Mouse (Mus musculus) lung, postnatal 0 days (tissue): Measurements from ENCODE around the gene Fbrsl1. TPM values are rescaled to one million over a fixed set of nuclear protein-coding genes. Genes with fewer than 3 reads are reported as not detected.

Experiments
- ATAC-seq: fragments of 200-750 bp; cut with Nextera tagmentation; 2 replicates; pipeline ENCODE4 v1.8.0; 2017; ENCODE audit warnings: moderate library complexity
- DNase-seq: peaks from one replicate; pipeline ENCODE4 v3.0.0-alpha.2; 2016; ENCODE audit warnings: low spot score
- H3K27ac ChIP-seq: fragments of 300-500 bp; sonication (generic); 2 replicates; pipeline ENCODE4 v1.5.1; 2014; ENCODE audit warnings: antibody characterized with exemption, mild to moderate bottlenecking, low read length, mixed read lengths
- H3K27me3 ChIP-seq: fragments of 300-500 bp; sonication (generic); replicated peaks from 2 replicates; pipeline ENCODE4 v1.6.1; 2014; ENCODE audit warnings: low read length, mixed read lengths; ENCODE audit not compliant: insufficient read depth
- H3K36me3 ChIP-seq: fragments of 300-500 bp; sonication (generic); 2 replicates; pipeline ENCODE4 v1.6.1; 2014; ENCODE audit warnings: low read length, mixed read lengths; ENCODE audit not compliant: insufficient read depth
- H3K4me1 ChIP-seq: fragments of 300-500 bp; sonication (generic); 2 replicates; pipeline ENCODE4 v1.6.1; 2014; ENCODE audit warnings: antibody characterized with exemption, low read depth, low read length, mixed read lengths; ENCODE audit not compliant: insufficient read depth
- H3K4me2 ChIP-seq: fragments of 300-500 bp; sonication (generic); replicated peaks from 2 replicates; pipeline ENCODE4 v1.6.1; 2014; ENCODE audit warnings: low read depth, mild to moderate bottlenecking, low read length, moderate library complexity, mixed read lengths
- H3K4me3 ChIP-seq: fragments of 300-500 bp; sonication (generic); 2 replicates; pipeline ENCODE4 v1.5.1; 2014; ENCODE audit warnings: low read depth, low read length
- H3K9ac ChIP-seq: fragments of 300-500 bp; sonication (generic); replicated peaks from 2 replicates; pipeline ENCODE4 v1.6.1; 2014; ENCODE audit warnings: low read depth, mild to moderate bottlenecking
- H3K9me3 ChIP-seq: fragments of 300-500 bp; sonication (generic); 2 replicates; pipeline ENCODE4 v1.6.1; 2016; ENCODE audit warnings: low read length, mixed read lengths
- CTCF ChIP-seq: IDR thresholded peaks from 2 replicates; pipeline ENCODE4 v1.5.1; 2016; ENCODE audit warnings: antibody characterized with exemption, mild to moderate bottlenecking
- EP300 ChIP-seq: IDR thresholded peaks from 2 replicates; pipeline ENCODE4 v1.6.1; 2016; ENCODE audit warnings: antibody characterized with exemption, mild to moderate bottlenecking, control low read depth
- whole genome bisulfite sequencing: fragments of 180-500 bp; shearing (Covaris S2); extraction: QIAGEN DNeasy Blood & Tissue Kit; methylation state at CpG from one replicate; pipeline ENCODE4 v1.1.7; 2014; 5-methylcytosine and 5-hydroxymethylcytosine counted together
- polyA plus RNA-seq: library from polyadenylated mRNA; unstranded; fragments of >200 nt; fragmentation: Nextera tagmentation; extraction: Ambion mirVana; gene quantifications from 2 replicates; pipeline ENCODE4 v1.2.1, GENCODE M21; 2015

Fbrsl1 gene
- polyA plus RNA-seq, 1 experiment from 2014 or later, result 10.4 TPM

DNA sequence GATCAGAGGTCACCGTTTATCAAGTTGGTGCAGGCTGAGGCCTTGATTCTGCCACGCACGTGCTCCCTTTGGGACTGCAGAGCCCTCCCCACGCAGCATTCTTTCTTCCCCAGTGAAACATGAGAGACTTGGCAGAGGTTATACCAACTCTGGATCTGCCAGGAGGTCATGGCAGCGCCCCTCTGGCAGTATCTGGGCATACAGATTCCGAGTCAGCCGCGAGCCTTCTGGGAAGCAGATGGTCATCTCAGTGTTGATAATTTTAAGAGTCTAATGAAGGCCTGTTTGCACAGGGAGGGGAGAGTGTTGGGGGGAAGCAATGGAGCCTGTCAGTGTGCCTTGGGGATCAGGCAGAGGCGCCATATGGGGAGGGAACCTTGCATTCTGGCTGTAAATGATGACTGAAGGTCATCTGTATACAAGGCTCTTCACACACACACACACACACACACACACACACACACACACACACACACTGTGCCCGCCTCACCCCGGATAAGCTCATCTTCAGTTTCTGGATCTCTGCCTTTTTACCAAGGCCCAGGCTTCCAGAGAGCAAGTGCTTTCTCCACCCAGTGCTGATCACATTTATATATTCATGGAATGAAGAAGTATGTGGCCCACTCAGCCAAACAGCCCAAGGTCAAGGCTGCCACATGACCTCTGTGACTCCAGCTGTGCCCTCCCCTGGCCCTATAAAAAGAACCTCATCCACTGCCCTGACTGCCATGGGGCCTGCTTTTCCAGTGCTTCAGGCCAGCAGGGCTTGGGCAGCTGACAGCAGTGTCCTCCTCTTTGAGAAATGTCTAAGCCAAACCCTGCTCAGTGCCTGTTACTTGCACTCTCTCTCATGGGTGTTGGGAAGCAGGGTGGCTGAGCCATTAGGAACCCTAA is 18.5 kb upstream of the Fbrsl1 start:
- Histone ChIP-seq H3K9ac (no peak overlapping the region), H3K9me3 (no peaks in the 10 kb centered on the region), H3K27me3 (no peaks in the 10 kb centered on the region), H3K36me3 (no peaks in the 10 kb centered on the region), H3K4me2 (no peak overlapping the region), H3K27ac (no peak overlapping the region), H3K4me3 (no peak overlapping the region), H3K4me1 (no peaks in the 10 kb centered on the region)
- no peak for DNase-seq
- no peak for ATAC-seq
- TF ChIP-seq EP300, result no peak
- no peak for TF ChIP-seq CTCF
- WGBS, result 53% methylated on average over 11 of the region's 11 CpGs

DNA sequence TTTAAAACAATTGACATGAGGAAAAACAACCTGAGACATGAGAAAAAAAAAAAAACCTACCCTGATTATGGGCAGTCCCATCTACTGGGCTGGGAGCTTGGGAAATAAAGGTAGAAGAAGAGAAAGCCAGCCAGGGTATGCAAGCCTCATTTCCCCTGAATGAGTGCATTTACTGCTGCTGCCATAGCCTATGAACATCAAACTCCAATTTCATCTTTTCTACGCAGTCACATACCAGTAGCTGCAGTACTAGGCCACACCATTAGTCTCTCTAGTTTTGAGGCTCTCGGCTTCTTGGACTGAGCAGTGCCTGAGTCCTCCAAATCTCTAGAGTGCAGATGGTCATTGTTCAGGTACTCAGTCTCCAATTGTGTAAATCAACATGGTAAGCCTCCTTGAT is 14.3 kb upstream of the Fbrsl1 start:
- DNase-seq, result no peak
- no peak overlapping the region for H3K27ac ChIP-seq
- no peaks in the 10 kb centered on the region for H3K4me1 ChIP-seq
- no peak overlapping the region for H3K4me3 ChIP-seq
- WGBS, result 86% methylated on average over 2 of the region's 2 CpGs
- no peaks in the 10 kb centered on the region for H3K9me3 ChIP-seq
- no peak overlapping the region for H3K4me2 ChIP-seq
- H3K27me3 ChIP-seq, result no peaks in the 10 kb centered on the region
- H3K36me3 ChIP-seq, result no peaks in the 10 kb centered on the region
- H3K9ac ChIP-seq, result no peak overlapping the region
- no peak for ATAC-seq
- TF ChIP-seq CTCF, result no peak
- no peak for TF ChIP-seq EP300

DNA sequence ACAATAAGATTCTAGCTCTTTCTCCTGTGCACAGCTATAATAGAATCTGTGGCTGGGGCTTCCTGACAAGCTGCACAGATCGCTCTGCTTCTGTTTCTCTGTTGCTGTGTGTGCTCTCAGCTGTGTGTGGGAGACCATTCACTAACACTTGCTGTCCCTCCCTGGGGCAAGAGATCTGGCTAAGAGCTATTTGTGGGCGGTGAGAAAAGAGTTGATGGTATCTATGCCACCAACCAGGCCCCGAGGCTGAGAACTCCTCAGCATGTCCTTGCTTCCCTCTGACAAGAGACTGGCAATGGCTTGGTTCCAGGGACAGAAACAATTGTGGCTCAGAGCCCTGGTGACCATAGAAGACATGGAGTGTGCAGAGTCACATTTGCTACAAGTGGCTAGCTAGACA is 10.6 kb upstream of the Fbrsl1 start:
- H3K4me1 ChIP-seq, result no peaks in the 10 kb centered on the region
- no peaks in the 10 kb centered on the region for H3K36me3 ChIP-seq
- H3K9ac ChIP-seq, result no peak overlapping the region
- H3K27me3 ChIP-seq, result no peaks in the 10 kb centered on the region
- no peak overlapping the region for H3K27ac ChIP-seq
- no peak overlapping the region for H3K4me2 ChIP-seq
- no peak overlapping the region for H3K4me3 ChIP-seq
- TF ChIP-seq CTCF (no peak), EP300 (no peak)
- H3K9me3 ChIP-seq, result no peaks in the 10 kb centered on the region
- WGBS, result 49% methylated on average over 3 of the region's 3 CpGs
- ATAC-seq, result no peak
- no peak for DNase-seq

DNA sequence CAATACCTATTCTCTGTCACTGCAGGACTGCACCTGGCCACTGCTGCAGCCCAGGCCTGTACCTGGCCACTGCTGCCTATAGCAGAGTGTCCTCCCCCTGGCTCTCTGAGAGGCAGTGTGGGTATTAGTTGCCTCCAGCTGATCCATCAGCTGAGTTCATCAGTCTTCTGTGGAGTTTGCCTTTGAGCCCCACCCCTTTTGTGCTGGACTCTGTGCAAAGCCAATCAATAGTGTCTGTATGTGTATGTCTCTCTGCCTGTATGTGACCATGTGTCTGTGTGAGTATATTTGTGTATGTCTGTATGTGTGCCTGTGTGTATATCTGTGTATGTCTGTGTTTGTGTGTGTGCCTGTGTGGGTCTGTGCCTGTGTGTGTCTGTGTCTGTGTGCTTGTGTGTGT is 7.0 kb upstream of the Fbrsl1 start:
- DNase-seq, result no peak
- H3K4me3 ChIP-seq, result no peak overlapping the region
- no peak for ATAC-seq
- H3K4me1 ChIP-seq, result no peaks in the 10 kb centered on the region
- no peaks in the 10 kb centered on the region for H3K36me3 ChIP-seq
- H3K9ac ChIP-seq, result no peak overlapping the region
- H3K27ac ChIP-seq, result no peak overlapping the region
- H3K27me3 ChIP-seq, result no peaks in the 10 kb centered on the region
- TF ChIP-seq CTCF (no peak), EP300 (no peak)
- H3K4me2 ChIP-seq, result no peak overlapping the region
- H3K9me3 ChIP-seq, result no peaks in the 10 kb centered on the region

DNA sequence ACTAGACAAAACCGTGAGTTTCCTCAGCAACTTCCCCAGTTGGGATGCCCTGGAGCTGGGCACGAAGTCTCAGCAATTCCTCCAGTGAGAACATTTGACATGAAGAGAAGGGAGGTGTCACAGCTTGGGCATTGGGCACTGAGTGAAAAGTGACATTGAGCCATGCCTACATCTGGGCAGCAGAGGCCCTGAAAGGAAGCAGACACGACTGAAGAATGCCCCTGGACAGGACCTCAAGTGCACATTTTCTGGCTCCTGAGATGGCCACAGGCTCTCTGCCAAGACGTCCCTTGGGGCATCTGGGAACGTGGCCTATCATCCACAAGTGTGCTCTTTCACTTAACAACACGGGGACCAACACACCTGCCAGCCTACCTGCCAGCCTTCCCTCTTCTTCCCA is 991 bp upstream of the Fbrsl1 start:
- DNase-seq, result peak; percentile 38
- WGBS, result 22% methylated on average over 6 of the region's 6 CpGs
- Histone ChIP-seq H3K4me3 (peak overlapping the region; percentile 98), H3K27me3 (no peaks in the 10 kb centered on the region), H3K9me3 (no peaks in the 10 kb centered on the region), H3K9ac (no peak overlapping the region), H3K36me3 (no peaks in the 10 kb centered on the region), H3K4me2 (peak overlapping the region; percentile 93), H3K27ac (peak overlapping the region; percentile 79), H3K4me1 (peaks cover 13% of the 10 kb centered on the region; the same call in 1 of the 2 replicates)
- ATAC-seq, result no peak
- TF ChIP-seq EP300, result no peak
- TF ChIP-seq CTCF, result no peak

DNA sequence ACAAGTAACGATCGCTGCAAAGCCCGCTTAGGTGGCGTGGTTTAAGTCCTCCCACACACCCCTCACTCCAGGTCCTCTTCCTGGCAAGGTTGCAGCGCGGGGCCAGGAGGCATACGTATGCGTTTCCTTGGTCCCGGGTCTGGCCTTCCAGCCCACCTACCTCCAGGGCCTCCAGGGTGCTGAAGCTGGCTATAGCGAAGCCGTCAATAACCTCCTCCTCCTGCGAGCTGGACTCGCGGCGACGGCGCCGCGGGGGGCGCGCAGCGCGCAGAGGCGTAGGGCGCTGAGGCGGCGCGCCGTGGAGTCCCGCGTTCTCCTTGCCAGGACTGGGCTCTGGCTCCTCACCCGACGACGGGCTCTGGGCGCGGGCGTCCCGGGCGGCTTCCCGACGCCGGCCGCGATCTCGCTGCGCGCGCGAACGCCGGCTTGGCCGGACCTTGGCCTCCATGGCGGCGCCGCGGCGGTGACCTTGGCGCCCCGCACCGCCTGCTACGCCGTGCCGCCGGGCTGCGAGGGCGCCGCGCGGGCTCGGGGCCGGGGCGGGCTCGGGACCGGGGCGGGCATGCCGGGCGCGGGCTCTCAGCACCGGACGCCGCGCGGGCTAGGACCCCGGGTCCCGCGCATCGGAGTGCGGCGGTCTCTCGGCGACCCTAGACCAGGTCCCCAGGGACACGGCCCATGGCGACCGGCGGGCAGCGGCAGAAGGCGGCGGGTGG is 425 bp downstream of the Fbrsl1 start:
- H3K9ac ChIP-seq, result peak overlapping the region; percentile 94
- peak; percentile 15 for ATAC-seq
- H3K4me1 ChIP-seq, result peaks cover 13% of the 10 kb centered on the region; the same call in 1 of the 2 replicates
- no peaks in the 10 kb centered on the region for H3K27me3 ChIP-seq
- H3K27ac ChIP-seq, result peak overlapping the region; percentile 95
- H3K36me3 ChIP-seq, result no peaks in the 10 kb centered on the region
- DNase-seq, result peak; percentile 58
- peak overlapping the region; percentile 98 for H3K4me3 ChIP-seq
- no peak for TF ChIP-seq EP300
- TF ChIP-seq CTCF, result no peak
- no peaks in the 10 kb centered on the region for H3K9me3 ChIP-seq
- WGBS, result under 1% methylated on average over 84 of the region's 98 CpGs
- H3K4me2 ChIP-seq, result peak overlapping the region; percentile 93
